Comparison of ENCODE assay signal across 9 mouse cellular contexts in the genomic region with DNA sequence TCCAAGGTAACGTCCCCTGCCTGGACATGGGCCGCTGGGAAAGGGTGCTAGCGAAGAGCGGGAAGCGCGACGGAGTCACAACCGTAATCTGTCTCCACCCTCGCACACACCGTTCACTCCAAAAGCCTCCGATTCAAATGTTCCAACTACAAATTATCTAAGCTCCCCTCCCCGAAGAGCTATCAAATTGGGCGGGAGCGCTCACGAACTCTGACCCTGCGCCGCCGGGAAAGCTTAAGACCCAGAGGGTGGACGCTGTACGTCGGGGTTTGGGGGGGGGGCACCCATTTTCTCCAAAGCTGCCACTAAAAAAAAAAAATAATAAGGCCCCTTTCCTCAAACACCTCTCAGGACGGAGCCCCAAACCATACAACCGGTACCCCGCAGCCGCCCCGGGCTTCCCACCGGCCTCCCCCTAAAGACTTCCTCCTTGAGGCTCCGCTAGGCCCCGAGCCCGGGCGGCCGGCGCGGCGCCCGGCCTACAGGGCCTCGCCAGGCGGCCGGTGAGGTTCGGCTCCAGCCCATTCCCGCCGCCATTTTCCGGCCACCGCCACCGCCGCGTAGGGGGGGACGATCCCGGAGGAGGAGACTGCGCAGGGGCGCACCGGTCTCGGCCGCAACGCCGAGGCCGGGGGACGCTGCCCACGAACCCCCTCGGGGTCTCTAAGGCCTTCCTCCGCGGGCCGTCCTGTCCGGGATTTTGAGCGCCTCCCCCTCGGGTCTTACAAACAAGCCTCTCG. TPM values are rescaled to one million over a fixed set of nuclear protein-coding genes. Genes with fewer than 3 reads are reported as not detected.
DNase-seq lines count a peak whose midpoint lies in the region; ATAC-seq and TF ChIP-seq lines count a peak whose summit lies in the region.
"Had no signal": no experiment of that assay in that cellular context is flagged by ENCODE, and none has a peak within 500 bp of the region (broad histone marks: within the 10 kb centered on the region; RNA-seq: fewer than 3 reads in every experiment).

No protein-coding gene starts in this region.

- peak overlapping the region; percentile 81 for H3K4me2 ChIP-seq in heart, embryonic 12.5 days
- H3K4me2 ChIP-seq in embryonic facial prominence, embryonic 15.5 days (replicated peaks): peak overlapping the region; percentile 77
- peak overlapping the region; percentile 95 for H3K4me2 ChIP-seq in intestine, embryonic 14.5 days (ENCODE audit: low read length)
- H3K4me2 ChIP-seq in liver, postnatal 0 days (ENCODE audit: low read depth, low read length): peak overlapping the region; percentile 69

- H3K27me3 ChIP-seq in heart, embryonic 12.5 days (replicated peaks): peaks cover 7% of the 10 kb centered on the region; the same call in 1 of the 2 replicates
- peaks cover 4% of the 10 kb centered on the region; the same call in 1 of the 2 replicates for H3K27me3 ChIP-seq in G1E (ENCODE audit: insufficient read depth, low read length)
- H3K27me3 ChIP-seq in embryonic facial prominence, embryonic 15.5 days: no peaks in the 10 kb centered on the region
- H3K27me3 ChIP-seq in intestine, embryonic 14.5 days (replicated peaks; ENCODE audit: control insufficient read depth, insufficient read depth, low read length): no peaks in the 10 kb centered on the region
- H3K27me3 ChIP-seq in liver, postnatal 0 days (ENCODE audit: insufficient read depth, low read length): no peaks in the 10 kb centered on the region
- no peaks in the 10 kb centered on the region for H3K27me3 ChIP-seq in small intestine, adult 2 months (ENCODE audit: control insufficient read depth, insufficient read depth, low read length)

- H3K36me3 ChIP-seq in heart, embryonic 12.5 days: peaks cover 21% of the 10 kb centered on the region
- H3K36me3 ChIP-seq in G1E (replicated peaks): peaks cover 31% of the 10 kb centered on the region
- peaks cover 8% of the 10 kb centered on the region; the same call in 1 of the 2 replicates for H3K36me3 ChIP-seq in embryonic facial prominence, embryonic 15.5 days
- H3K36me3 ChIP-seq in intestine, embryonic 14.5 days (ENCODE audit: control insufficient read depth, insufficient read depth, low read length): peaks cover 17% of the 10 kb centered on the region
- H3K36me3 ChIP-seq in liver, postnatal 0 days (replicated peaks; ENCODE audit: insufficient read depth, low read length): peaks cover 14% of the 10 kb centered on the region
- peaks cover 5% of the 10 kb centered on the region; the same call in 1 of the 2 replicates for H3K36me3 ChIP-seq in small intestine, adult 2 months (ENCODE audit: control insufficient read depth, insufficient read depth, low read length)

- H3K4me1 ChIP-seq in heart, embryonic 12.5 days (replicated peaks): peaks cover 18% of the 10 kb centered on the region
- H3K4me1 ChIP-seq in G1E (ENCODE audit: insufficient read depth, low read depth, low read length): peaks cover 38% of the 10 kb centered on the region
- peaks cover 21% of the 10 kb centered on the region for H3K4me1 ChIP-seq in embryonic facial prominence, embryonic 15.5 days
- H3K4me1 ChIP-seq in intestine, embryonic 14.5 days (replicated peaks; ENCODE audit: control insufficient read depth, insufficient read depth, low read length): peaks cover 17% of the 10 kb centered on the region
- peaks cover 21% of the 10 kb centered on the region for H3K4me1 ChIP-seq in liver, postnatal 0 days (ENCODE audit: insufficient read depth)
- H3K4me1 ChIP-seq in small intestine, adult 2 months (ENCODE audit: control insufficient read depth, insufficient read depth, insufficient read length, low read length): peaks cover 13% of the 10 kb centered on the region

- H3K9me3 ChIP-seq in heart, embryonic 12.5 days (replicated peaks): no peaks in the 10 kb centered on the region
- no peaks in the 10 kb centered on the region for H3K9me3 ChIP-seq in G1E (replicated peaks)
- no peaks in the 10 kb centered on the region for H3K9me3 ChIP-seq in embryonic facial prominence, embryonic 15.5 days (replicated peaks)
- no peaks in the 10 kb centered on the region for H3K9me3 ChIP-seq in intestine, embryonic 14.5 days (ENCODE audit: control insufficient read depth, low read length)
- no peaks in the 10 kb centered on the region for H3K9me3 ChIP-seq in liver, postnatal 0 days (ENCODE audit: low read length)

- ATAC-seq in heart, embryonic 12.5 days (ENCODE audit: insufficient number of reproducible peaks, low FRiP score): peak; percentile 60
- no peak for ATAC-seq in G1E (ENCODE audit: extremely low read depth, insufficient number of reproducible peaks, low FRiP score, poor library complexity, severe bottlenecking)
- ATAC-seq in embryonic facial prominence, embryonic 15.5 days (ENCODE audit: insufficient number of reproducible peaks, low FRiP score, low TSS enrichment, low read depth): peak; percentile 37; the same call in 1 of the 2 replicates
- peak; percentile 45 for ATAC-seq in intestine, embryonic 14.5 days (replicated peaks; ENCODE audit: low FRiP score, low TSS enrichment, low read depth)
- peak; percentile 40 for ATAC-seq in liver, postnatal 0 days

- peak overlapping the region; percentile 90 for H3K27ac ChIP-seq in heart, embryonic 12.5 days (ENCODE audit: poor library complexity, severe bottlenecking)
- H3K27ac ChIP-seq in embryonic facial prominence, embryonic 15.5 days (replicated peaks): peak overlapping the region; percentile 99
- peak overlapping the region; percentile 87 for H3K27ac ChIP-seq in intestine, embryonic 14.5 days (ENCODE audit: low read depth)
- peak overlapping the region; percentile 97 for H3K27ac ChIP-seq in liver, postnatal 0 days (ENCODE audit: low read depth)
- H3K27ac ChIP-seq in small intestine, adult 2 months (ENCODE audit: insufficient read depth, low read depth, low read length): peak overlapping the region; percentile 86

- TF ChIP-seq EP300 in liver, postnatal 0 days (IDR thresholded peaks at IDR 0.05; ENCODE audit: low read depth): no peak

- WGBS in heart, embryonic 12.5 days: under 1% methylated on average over 66 of the region's 67 CpGs
- WGBS in embryonic facial prominence, embryonic 15.5 days: under 1% methylated on average over 66 of the region's 67 CpGs
- under 1% methylated on average over 62 of the region's 67 CpGs for WGBS in intestine, embryonic 14.5 days
- WGBS in liver, postnatal 0 days (ENCODE audit: insufficient replicate concordance): under 1% methylated on average over 47 of the region's 67 CpGs
- under 1% methylated on average over 65 of the region's 67 CpGs for WGBS in small intestine, adult 2 months

- no peak for TF ChIP-seq POLR2A in small intestine, adult 2 months (IDR thresholded peaks at IDR 0.05; ENCODE audit: low read depth, low read length)

- peak overlapping the region; percentile 99 for H3K9ac ChIP-seq in heart, embryonic 12.5 days
- H3K9ac ChIP-seq in embryonic facial prominence, embryonic 15.5 days: peak overlapping the region; percentile 94
- peak overlapping the region; percentile 97 for H3K9ac ChIP-seq in intestine, embryonic 14.5 days (ENCODE audit: low read length)
- peak overlapping the region; percentile 100 for H3K9ac ChIP-seq in liver, postnatal 0 days (replicated peaks)

- H3K4me3 ChIP-seq in heart, embryonic 12.5 days: peak overlapping the region; percentile 99
- H3K4me3 ChIP-seq in G1E (ENCODE audit: low read depth, low read length): peak overlapping the region; percentile 83
- H3K4me3 ChIP-seq in embryonic facial prominence, embryonic 15.5 days (replicated peaks): peak overlapping the region; percentile 98
- H3K4me3 ChIP-seq in intestine, embryonic 14.5 days (ENCODE audit: low read depth, low read length): peak overlapping the region; percentile 77
- peak overlapping the region; percentile 93 for H3K4me3 ChIP-seq in liver, postnatal 0 days (ENCODE audit: low read depth, low read length)
- H3K4me3 ChIP-seq in small intestine, adult 2 months (ENCODE audit: low read depth, low read length): peak overlapping the region; percentile 96

- no peak for TF ChIP-seq CTCF in G1E (IDR thresholded peaks at IDR 0.05; ENCODE audit: low read depth, low read length)
- no peak for TF ChIP-seq CTCF in liver, postnatal 0 days (IDR thresholded peaks at IDR 0.05; ENCODE audit: low read depth)
- no peak for TF ChIP-seq CTCF in small intestine, adult 2 months (IDR thresholded peaks at IDR 0.05; ENCODE audit: extremely low read depth, insufficient read length, insufficient replicate concordance, low read depth, low read length)

- no peak for DNase-seq in heart, adult 18-20 months
- peak; percentile 47 for DNase-seq in G1E (ENCODE audit: low spot score)
- peak; percentile 73 for DNase-seq in intestine, embryonic 14.5 days (ENCODE audit: low spot score)
- DNase-seq in liver, postnatal 0 days: peak; percentile 67
- DNase-seq in adrenal gland, adult 2 months: no peak

RNA-seq across cellular contexts. Expression of a gene that starts 0.6 kb away (rescaled TPM):
- polyA plus RNA-seq in heart, embryonic 12.5 days (2016; fragmentation: Nextera tagmentation; extraction: Ambion mirVana): 170 and 178 TPM in 2 replicates
- total RNA-seq in heart, adult 18-20 months (2021): 10 to 100 TPM; 45.3 to 60.2 TPM
- total RNA-seq in G1E (2014; fragmentation: Nextera tagmentation): 565 and 602 TPM in 2 replicates
- 76.2 and 98.8 TPM in 2 replicates for total RNA-seq in G1E (2017)
- polyA plus RNA-seq in G1E (2012): 612 and 700 TPM in 2 replicates
- polyA plus RNA-seq in embryonic facial prominence, embryonic 15.5 days (2015; fragmentation: Nextera tagmentation; extraction: Ambion mirVana): 202 and 213 TPM in 2 replicates
- polyA plus RNA-seq in intestine, embryonic 14.5 days (2014; fragmentation: Nextera tagmentation; extraction: Ambion mirVana): 201 and 215 TPM in 2 replicates
- polyA plus RNA-seq in liver, postnatal 0 days (2015; fragmentation: Nextera tagmentation; extraction: Ambion mirVana): 79.3 and 90.6 TPM in 2 replicates
- polyA plus RNA-seq in small intestine, adult 2 months (2012; rRNA removed): 7.4 and 12.2 TPM in 2 replicates
- 100 to 1,000 TPM; 107 to 122 TPM for total RNA-seq in adrenal gland, adult 2 months (2021)
- polyA plus RNA-seq in adrenal gland, adult 2 months (2012; rRNA removed): 19.4 and 23.2 TPM in 2 replicates

RNA-seq across cellular contexts. Expression of a gene that starts 45.5 kb away (rescaled TPM):
- polyA plus RNA-seq in heart, embryonic 12.5 days (2016; fragmentation: Nextera tagmentation; extraction: Ambion mirVana): 0.37 and 0.63 TPM in 2 replicates
- not detected for total RNA-seq in heart, adult 18-20 months (2021)
- total RNA-seq in G1E (2014; fragmentation: Nextera tagmentation) (not detected in 2 replicates), G1E (2017) (not detected in 2 replicates)
- polyA plus RNA-seq in G1E (2012): 0.43 TPM in 1 of 2 replicates, not detected in the other
- 3.5 and 7.3 TPM in 2 replicates for polyA plus RNA-seq in embryonic facial prominence, embryonic 15.5 days (2015; fragmentation: Nextera tagmentation; extraction: Ambion mirVana)
- 10.8 and 11.8 TPM in 2 replicates for polyA plus RNA-seq in intestine, embryonic 14.5 days (2014; fragmentation: Nextera tagmentation; extraction: Ambion mirVana)
- 0.12 and 0.14 TPM in 2 replicates for polyA plus RNA-seq in liver, postnatal 0 days (2015; fragmentation: Nextera tagmentation; extraction: Ambion mirVana)
- polyA plus RNA-seq in small intestine, adult 2 months (2012; rRNA removed): 2.2 and 7.2 TPM in 2 replicates
- total RNA-seq in adrenal gland, adult 2 months (2021): under 1 TPM in 1 of 2 experiments, not detected in 1; 0.28 TPM
- 0.15 and 3.2 TPM in 2 replicates for polyA plus RNA-seq in adrenal gland, adult 2 months (2012; rRNA removed)
- total RNA-seq: adrenal gland, postnatal 36 days had no signal

Comparison
In these comparisons a context has a peak if more than half of its experiments do, and no peak if none do; other contexts are left out.
1. DNase-seq: peak in G1E (single experiment), intestine, embryonic 14.5 days (single experiment) and liver, postnatal 0 days (single experiment); none in heart, adult 18-20 months (0 of 2) and adrenal gland, adult 2 months (single experiment).
2. Peak in every context shown above with its lines, with median percentiles within 50 percentile points of each other: H3K27ac ChIP-seq, H3K4me2 ChIP-seq, H3K4me3 ChIP-seq and H3K9ac ChIP-seq.